Mouse (Mus musculus) lung, adult 2 months (tissue): ENCODE measurements around the gene Pdhx. TPM values are rescaled to one million over a fixed set of nuclear protein-coding genes. Genes with fewer than 3 reads are reported as not detected.

Experiments used
- DNase-seq: peaks from one replicate; pipeline ENCODE4 v3.0.0; 2022
- H3K4me1 ChIP-seq: fragments of 200-500 bp; 2 replicates; pipeline ENCODE4 v1.6.1; 2011; ENCODE audit warnings: low read length; ENCODE audit not compliant: control insufficient read depth, insufficient read depth
- H3K4me3 ChIP-seq: fragments of 200-500 bp; replicated peaks from 2 replicates; pipeline ENCODE3; 2011; ENCODE audit warnings: low read depth, mild to moderate bottlenecking, control low read depth, low read length; ENCODE audit errors: extremely low read depth
- CTCF ChIP-seq: fragments of 200-500 bp; IDR thresholded peaks from 2 replicates; pipeline ENCODE4 v1.5.1; 2011; ENCODE audit warnings: mild to moderate bottlenecking, low read length, control low read depth; ENCODE audit not compliant: insufficient read depth
- POLR2A ChIP-seq: fragments of 200-500 bp; IDR thresholded peaks from 2 replicates; pipeline ENCODE4 v1.6.1; 2011; ENCODE audit warnings: low read depth, mild to moderate bottlenecking, control low read depth, low read length, borderline replicate concordance; ENCODE audit errors: extremely low read depth
- WGBS: fragments of 180-500 bp; shearing (Covaris S2); methylation state at CpG from one replicate; pipeline ENCODE4 v1.1.7; 2018; 5-methylcytosine and 5-hydroxymethylcytosine counted together
- polyA plus RNA-seq: library from polyadenylated mRNA; depleted of rRNA; stranded (reverse); fragments of >200 nt; gene quantifications from 2 replicates; pipeline ENCODE4 v1.2.3, GENCODE M21; 2012; rRNA removed

Gene Pdhx
- polyA plus RNA-seq: 10.8 and 16.0 TPM in 2 replicates

GRCm38 (mm10) chr2:103073219-103073982 lies at the start of gene Pdhx, which contains the start of gene Apip:
Gene Pdhx, minus strand, starts transcription at chr2:103073513.
Gene Apip, plus strand, starts transcription at chr2:103073675.
- TF ChIP-seq CTCF (no peak), POLR2A (peak; percentile 82)
- under 1% methylated on average over 55 of the region's 55 CpGs for WGBS
- Histone ChIP-seq H3K4me1 (peaks cover 4% of the 10 kb centered on the region; the same call in 1 of the 2 replicates), H3K4me3 (peak within 1 kb of the TSS; percentile 95)
- DNase-seq: peak; percentile 100

- Histone ChIP-seq H3K4me3 (no peak overlapping the region), H3K4me1 (no peaks in the 10 kb centered on the region)
- no peak for TF ChIP-seq CTCF
- no peak for TF ChIP-seq POLR2A
- DNase-seq: no peak
- 76% methylated on average over 7 of the region's 7 CpGs for WGBS
These were observed 46.0 kb upstream of the Pdhx start for GRCm38 (mm10) chr2:103119197-103119854.

- TF ChIP-seq POLR2A (no peak), CTCF (no peak)
- no peak for DNase-seq
- Histone ChIP-seq H3K4me3 (no peak overlapping the region), H3K4me1 (no peaks in the 10 kb centered on the region)
- 69% methylated on average over 6 of the region's 6 CpGs for WGBS
These were observed 45.2 kb upstream of the Pdhx start for GRCm38 (mm10) chr2:103118324-103119196.

GRCm38 (mm10) chr2:103117212-103117611 lies 43.9 kb upstream of the Pdhx start:
- TF ChIP-seq POLR2A (no peak), CTCF (no peak)
- WGBS: 59% methylated on average over 5 of the region's 5 CpGs
- H3K4me3 ChIP-seq: peak overlapping the region; percentile 13
- no peak for DNase-seq
- H3K4me1 ChIP-seq: no peaks in the 10 kb centered on the region

GRCm38 (mm10) chr2:103111669-103112068 lies 38.4 kb upstream of the Pdhx start:
- 53% methylated on average over 8 of the region's 8 CpGs for WGBS
- TF ChIP-seq POLR2A (no peak), CTCF (no peak)
- Histone ChIP-seq H3K4me3 (no peak overlapping the region), H3K4me1 (no peaks in the 10 kb centered on the region)
- no peak for DNase-seq

GRCm38 (mm10) chr2:103106172-103106571 lies 32.9 kb upstream of the Pdhx start:
- DNase-seq: no peak
- TF ChIP-seq POLR2A (no peak), CTCF (no peak)
- 78% methylated on average over 2 of the region's 2 CpGs for WGBS
- H3K4me3 ChIP-seq: no peak overlapping the region
- no peaks in the 10 kb centered on the region for H3K4me1 ChIP-seq

- WGBS: 79% methylated on average over 5 of the region's 5 CpGs
- no peak for TF ChIP-seq CTCF
- no peak for TF ChIP-seq POLR2A
- Histone ChIP-seq H3K4me1 (no peaks in the 10 kb centered on the region), H3K4me3 (no peak overlapping the region)
- no peak for DNase-seq
These were observed 29.3 kb upstream of the Pdhx start for GRCm38 (mm10) chr2:103102595-103102994.

GRCm38 (mm10) chr2:103089521-103089920 lies 16.2 kb upstream of the Pdhx start:
- no peak overlapping the region for H3K4me3 ChIP-seq
- H3K4me1 ChIP-seq: peaks cover 4% of the 10 kb centered on the region
- no peak for DNase-seq
- TF ChIP-seq CTCF: no peak
- no peak for TF ChIP-seq POLR2A
- 79% methylated on average over 6 of the region's 6 CpGs for WGBS

- no peak for DNase-seq
- peaks cover 4% of the 10 kb centered on the region for H3K4me1 ChIP-seq
- TF ChIP-seq CTCF: no peak
- no peak for TF ChIP-seq POLR2A
- no peak overlapping the region for H3K4me3 ChIP-seq
- 98% methylated on average over 4 of the region's 4 CpGs for WGBS
These were observed 14.8 kb upstream of the Pdhx start for GRCm38 (mm10) chr2:103088099-103088498.

GRCm38 (mm10) chr2:103086432-103086831 lies 13.1 kb upstream of the Pdhx start:
- no peak overlapping the region for H3K4me3 ChIP-seq
- H3K4me1 ChIP-seq: peaks cover 9% of the 10 kb centered on the region
- TF ChIP-seq POLR2A (no peak), CTCF (0 out of 2 replicates have a peak, but pooled peaks have one; percentile 6)
- WGBS: 0% methylated on average over 1 of the region's 1 CpGs
- no peak for DNase-seq
